In genomic region chr9:26997062-26997461, GRCm38 (mm10) we compare ENCODE assay signal across 18 mouse cellular contexts. TPM values are rescaled to one million over a fixed set of nuclear protein-coding genes. Genes with fewer than 3 reads are reported as not detected.
DNase-seq lines count a peak whose midpoint lies in the region; ATAC-seq and TF ChIP-seq lines count a peak whose summit lies in the region.
"Had no signal": no experiment of that assay in that cellular context is flagged by ENCODE, and none has a peak within 500 bp of the region (broad histone marks: within the 10 kb centered on the region; RNA-seq: fewer than 3 reads in every experiment).

No protein-coding gene starts in this region.

- H3K4me3 ChIP-seq in kidney, postnatal 0 days (replicated peaks; ENCODE audit: low read depth, low read length) = no peak overlapping the region
- no peak overlapping the region for H3K4me3 ChIP-seq in forebrain, embryonic 11.5 days (ENCODE audit: low read depth, low read length)
- no peak overlapping the region for H3K4me3 ChIP-seq in midbrain, postnatal 0 days (ENCODE audit: low read depth, low read length)
- H3K4me3 ChIP-seq: embryonic facial prominence, embryonic 15.5 days; megakaryocyte, embryonic 14.5 days; midbrain, embryonic 15.5 days had no signal

- DNase-seq in kidney, postnatal 0 days (ENCODE audit: low spot score) = peak; percentile 16
- DNase-seq in kidney, postnatal 36 days = no peak
- DNase-seq in A20 (ENCODE audit: low read depth, low spot score) = peak; percentile 47
- DNase-seq in R1 (ENCODE audit: low read depth, low spot score) = peak; percentile 60
- DNase-seq in forebrain, embryonic 11.5 days (ENCODE audit: low spot score) = no peak
- no peak for DNase-seq in midbrain, postnatal 0 days (ENCODE audit: low spot score)
- DNase-seq in urinary bladder, adult 2 months (ENCODE audit: low spot score) = no peak
- DNase-seq: cerebellum, postnatal 10 days; embryo, embryonic 11 days; gastrocnemius, postnatal 25 days; kidney, adult 8-10 months; spleen, adult 18-20 months had no signal

- TF ChIP-seq CTCF in kidney, postnatal 0 days (IDR thresholded peaks at IDR 0.05; ENCODE audit: low read depth) = no peak
- no peak for TF ChIP-seq CTCF in midbrain, postnatal 0 days (IDR thresholded peaks at IDR 0.05)

- WGBS in kidney, postnatal 0 days = 99% methylated on average over 3 of the region's 3 CpGs
- 90% methylated on average over 3 of the region's 3 CpGs for WGBS in forebrain, embryonic 11.5 days
- WGBS in midbrain, postnatal 0 days = 96% methylated on average over 3 of the region's 3 CpGs

- H3K4me2 ChIP-seq in kidney, postnatal 0 days (ENCODE audit: low read length) = no peak overlapping the region
- H3K4me2 ChIP-seq in forebrain, embryonic 11.5 days (ENCODE audit: low read depth, low read length, severe bottlenecking) = no peak overlapping the region
- H3K4me2 ChIP-seq in midbrain, postnatal 0 days (ENCODE audit: low read depth, low read length, poor library complexity, severe bottlenecking) = no peak overlapping the region
- H3K4me2 ChIP-seq: embryonic facial prominence, embryonic 15.5 days; midbrain, embryonic 15.5 days had no signal

- no peaks in the 10 kb centered on the region for H3K9me3 ChIP-seq in kidney, postnatal 0 days (replicated peaks; ENCODE audit: low read length)
- H3K9me3 ChIP-seq in forebrain, embryonic 11.5 days (ENCODE audit: control insufficient read depth, low read length) = no peaks in the 10 kb centered on the region
- H3K9me3 ChIP-seq in midbrain, postnatal 0 days (ENCODE audit: low read length) = no peaks in the 10 kb centered on the region
- H3K9me3 ChIP-seq: embryonic facial prominence, embryonic 15.5 days; megakaryocyte, embryonic 14.5 days; midbrain, embryonic 15.5 days had no signal

- no peak overlapping the region for H3K9ac ChIP-seq in kidney, postnatal 0 days (ENCODE audit: low read depth, low read length)
- no peak overlapping the region for H3K9ac ChIP-seq in forebrain, embryonic 11.5 days (ENCODE audit: low read length)
- no peak overlapping the region for H3K9ac ChIP-seq in midbrain, postnatal 0 days (replicated peaks; ENCODE audit: low read length, poor library complexity, severe bottlenecking)
- H3K9ac ChIP-seq: embryonic facial prominence, embryonic 15.5 days; midbrain, embryonic 15.5 days had no signal

- ATAC-seq in kidney, postnatal 0 days (replicated peaks; ENCODE audit: low FRiP score, low read depth) = no peak
- ATAC-seq in megakaryocyte, adult 5-6 weeks (ENCODE audit: poor library complexity, severe bottlenecking) = peak; percentile 74
- no peak for ATAC-seq in forebrain, embryonic 11.5 days (replicated peaks; ENCODE audit: low FRiP score)
- no peak for ATAC-seq in midbrain, postnatal 0 days (ENCODE audit: low FRiP score)
- ATAC-seq: forebrain, embryonic 14.5 days; midbrain, embryonic 15.5 days; Patski had no signal

- no peaks in the 10 kb centered on the region for H3K27me3 ChIP-seq in kidney, postnatal 0 days (ENCODE audit: insufficient read depth, low read length)
- no peaks in the 10 kb centered on the region for H3K27me3 ChIP-seq in forebrain, embryonic 11.5 days (ENCODE audit: control insufficient read depth, insufficient read depth, low read length)
- H3K27me3 ChIP-seq in midbrain, postnatal 0 days (ENCODE audit: insufficient read depth, low read length) = no peaks in the 10 kb centered on the region
- H3K27me3 ChIP-seq: embryonic facial prominence, embryonic 15.5 days; megakaryocyte, embryonic 14.5 days; midbrain, embryonic 15.5 days; Patski had no signal

- no peak overlapping the region for H3K27ac ChIP-seq in kidney, postnatal 0 days
- no peak overlapping the region for H3K27ac ChIP-seq in forebrain, embryonic 11.5 days (ENCODE audit: low read depth, low read length)
- H3K27ac ChIP-seq in midbrain, postnatal 0 days (ENCODE audit: low read depth, low read length) = no peak overlapping the region
- H3K27ac ChIP-seq: embryonic facial prominence, embryonic 15.5 days; midbrain, embryonic 15.5 days had no signal

- peaks cover 4% of the 10 kb centered on the region; the same call in 1 of the 2 replicates for H3K4me1 ChIP-seq in kidney, postnatal 0 days (replicated peaks; ENCODE audit: insufficient read depth, low read length)
- peaks cover 5% of the 10 kb centered on the region; the same call in 1 of the 2 replicates for H3K4me1 ChIP-seq in forebrain, embryonic 11.5 days (replicated peaks; ENCODE audit: control insufficient read depth, insufficient read depth, low read length)
- H3K4me1 ChIP-seq in midbrain, postnatal 0 days (ENCODE audit: insufficient read depth, low read length) = peaks cover 5% of the 10 kb centered on the region; the same call in 1 of the 2 replicates

- H3K36me3 ChIP-seq in kidney, postnatal 0 days (ENCODE audit: insufficient read depth, low read length) = 0 out of 2 replicates have a peak, but pooled peaks cover 3% of the 10 kb centered on the region
- H3K36me3 ChIP-seq in forebrain, embryonic 11.5 days (ENCODE audit: control insufficient read depth, insufficient read depth, low read length) = no peaks in the 10 kb centered on the region
- no peaks in the 10 kb centered on the region for H3K36me3 ChIP-seq in midbrain, postnatal 0 days (ENCODE audit: insufficient read depth, low read length)
- H3K36me3 ChIP-seq: midbrain, embryonic 15.5 days had no signal

RNA-seq across cellular contexts. Expression of gene Acad8, which starts 2.3 kb away (rescaled TPM):
- polyA plus RNA-seq in kidney, postnatal 0 days (2015; fragmentation: Nextera tagmentation; extraction: Ambion mirVana) = 45.9 and 52.2 TPM in 2 replicates
- 16.0 and 17.5 TPM in 2 replicates for total RNA-seq in megakaryocyte, adult 5-6 weeks (2015)
- total RNA-seq in megakaryocyte, adult 5-6 weeks (2017) = 11.8 and 15.4 TPM in 2 replicates
- polyA plus RNA-seq in forebrain, embryonic 11.5 days (2014; fragmentation: Nextera tagmentation; extraction: Ambion mirVana) = 38.2 and 43.6 TPM in 2 replicates
- total RNA-seq in midbrain, postnatal 0 days (2014; rRNA removed) = 13.9 and 19.7 TPM in 2 replicates
- polyA plus RNA-seq in midbrain, postnatal 0 days (2015; fragmentation: Nextera tagmentation; extraction: Ambion mirVana) = 20.7 and 22.3 TPM in 2 replicates
- 37.3 and 49.8 TPM in 2 replicates for polyA plus RNA-seq in urinary bladder, adult 2 months (2012; rRNA removed)

RNA-seq across cellular contexts. Expression of gene Thyn1, which starts 2.4 kb away (rescaled TPM):
- 153 and 154 TPM in 2 replicates for polyA plus RNA-seq in kidney, postnatal 0 days (2015; fragmentation: Nextera tagmentation; extraction: Ambion mirVana)
- 38.2 and 42.1 TPM in 2 replicates for total RNA-seq in megakaryocyte, adult 5-6 weeks (2015)
- total RNA-seq in megakaryocyte, adult 5-6 weeks (2017) = 33.7 and 45.3 TPM in 2 replicates
- polyA plus RNA-seq in forebrain, embryonic 11.5 days (2014; fragmentation: Nextera tagmentation; extraction: Ambion mirVana) = 155 and 161 TPM in 2 replicates
- total RNA-seq in midbrain, postnatal 0 days (2014; rRNA removed) = 48.1 and 68.6 TPM in 2 replicates
- 136 and 140 TPM in 2 replicates for polyA plus RNA-seq in midbrain, postnatal 0 days (2015; fragmentation: Nextera tagmentation; extraction: Ambion mirVana)
- 40.8 and 50.3 TPM in 2 replicates for polyA plus RNA-seq in urinary bladder, adult 2 months (2012; rRNA removed)

RNA-seq across cellular contexts. Expression of gene Vps26b, which starts 32.8 kb away (rescaled TPM):
- 27.7 and 28.1 TPM in 2 replicates for polyA plus RNA-seq in kidney, postnatal 0 days (2015; fragmentation: Nextera tagmentation; extraction: Ambion mirVana)
- 49.7 and 55.2 TPM in 2 replicates for total RNA-seq in megakaryocyte, adult 5-6 weeks (2015)
- total RNA-seq in megakaryocyte, adult 5-6 weeks (2017) = 47.0 and 48.4 TPM in 2 replicates
- polyA plus RNA-seq in forebrain, embryonic 11.5 days (2014; fragmentation: Nextera tagmentation; extraction: Ambion mirVana) = 56.9 and 59.8 TPM in 2 replicates
- total RNA-seq in midbrain, postnatal 0 days (2014; rRNA removed) = 145 and 161 TPM in 2 replicates
- polyA plus RNA-seq in midbrain, postnatal 0 days (2015; fragmentation: Nextera tagmentation; extraction: Ambion mirVana) = 80.8 and 85.2 TPM in 2 replicates
- 35.0 and 38.6 TPM in 2 replicates for polyA plus RNA-seq in urinary bladder, adult 2 months (2012; rRNA removed)

RNA-seq across cellular contexts. Expression of gene Ncapd3, which starts 32.9 kb away (rescaled TPM):
- polyA plus RNA-seq in kidney, postnatal 0 days (2015; fragmentation: Nextera tagmentation; extraction: Ambion mirVana) = 13.0 and 15.3 TPM in 2 replicates
- total RNA-seq in megakaryocyte, adult 5-6 weeks (2015) = 77.3 and 79.1 TPM in 2 replicates
- total RNA-seq in megakaryocyte, adult 5-6 weeks (2017) = 44.0 and 53.4 TPM in 2 replicates
- polyA plus RNA-seq in forebrain, embryonic 11.5 days (2014; fragmentation: Nextera tagmentation; extraction: Ambion mirVana) = 44.7 and 48.7 TPM in 2 replicates
- 20.2 and 25.4 TPM in 2 replicates for total RNA-seq in midbrain, postnatal 0 days (2014; rRNA removed)
- polyA plus RNA-seq in midbrain, postnatal 0 days (2015; fragmentation: Nextera tagmentation; extraction: Ambion mirVana) = 7.1 and 7.3 TPM in 2 replicates
- 21.3 and 30.1 TPM in 2 replicates for polyA plus RNA-seq in urinary bladder, adult 2 months (2012; rRNA removed)

Comparison
In these comparisons a context has a peak if more than half of its experiments do, and no peak if none do; other contexts are left out.
1. DNase-seq: peak in kidney, postnatal 0 days (single experiment), A20 (single experiment) and R1 (single experiment); none in kidney, postnatal 36 days (0 of 2), forebrain, embryonic 11.5 days (single experiment), midbrain, postnatal 0 days (single experiment) and urinary bladder, adult 2 months (single experiment).